Mouse (Mus musculus): ENCODE data around the gene Card14. TPM values are rescaled to one million over a fixed set of nuclear protein-coding genes. Genes with fewer than 3 reads are reported as not detected.

Gene Card14
- polyA plus RNA-seq, 1 experiment from 2014 or later, result 5.3 TPM

- peaks cover 12% of the 10 kb centered on the region for H3K27me3 ChIP-seq
- H3K9me3 ChIP-seq, result no peaks in the 10 kb centered on the region
- no peak overlapping the region for H3K9ac ChIP-seq
- H3K4me3 ChIP-seq, result no peak overlapping the region
- ATAC-seq (ENCODE audit: insufficient number of reproducible peaks, low FRiP score, low TSS enrichment, low read depth), result peak; percentile 41; the same call in 1 of the 2 replicates
- no peak overlapping the region for H3K4me2 ChIP-seq
- H3K4me1 ChIP-seq, result peaks cover 15% of the 10 kb centered on the region
- WGBS, result 43% methylated on average over 13 of the region's 13 CpGs
- H3K36me3 ChIP-seq, result no peaks in the 10 kb centered on the region
- H3K27ac ChIP-seq, result peak overlapping the region; percentile 3; the same call in 1 of the 2 replicates
Observed at GRCm38 (mm10) chr11:119306762-119307657, 558 bp upstream of the Card14 start.

DNA sequence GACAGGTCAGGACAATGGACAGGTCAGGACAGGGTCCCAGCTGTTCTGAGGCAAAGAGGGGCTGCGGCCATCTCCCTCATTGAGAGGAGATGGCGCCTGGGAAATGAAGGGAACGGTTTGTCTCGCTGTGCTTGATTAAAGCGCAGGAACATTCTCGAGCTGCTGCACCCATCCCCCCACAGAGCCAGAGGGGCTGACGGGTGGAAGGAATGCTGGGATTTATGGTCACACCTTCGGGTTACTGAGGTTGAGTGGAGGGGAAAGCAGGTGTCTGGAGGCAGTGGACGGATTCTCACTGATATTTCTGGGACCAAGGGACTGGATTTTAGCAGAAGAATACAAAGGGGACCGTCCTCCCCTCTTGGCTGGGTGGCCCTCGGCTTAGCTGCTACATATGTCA lies 348 bp downstream of the Card14 start:
- ATAC-seq (ENCODE audit: insufficient number of reproducible peaks, low FRiP score, low TSS enrichment, low read depth), result 0 out of 2 replicates have a peak, but pooled peaks have one; percentile 26
- Histone ChIP-seq H3K9ac (0 out of 2 replicates have a peak overlapping the region, but pooled peaks have one; percentile 7), H3K4me1 (peaks cover 15% of the 10 kb centered on the region), H3K27ac (no peak overlapping the region), H3K4me3 (peak overlapping the region; percentile 16), H3K27me3 (peaks cover 12% of the 10 kb centered on the region), H3K9me3 (no peaks in the 10 kb centered on the region), H3K4me2 (peak overlapping the region; percentile 24), H3K36me3 (no peaks in the 10 kb centered on the region)
- 8% methylated on average over 11 of the region's 11 CpGs for WGBS

- H3K4me1 ChIP-seq, result peaks cover 15% of the 10 kb centered on the region
- no peaks in the 10 kb centered on the region for H3K36me3 ChIP-seq
- WGBS, result 12% methylated on average over 10 of the region's 10 CpGs
- H3K9ac ChIP-seq, result no peak overlapping the region
- ATAC-seq (ENCODE audit: insufficient number of reproducible peaks, low FRiP score, low TSS enrichment, low read depth), result no peak
- H3K4me2 ChIP-seq, result no peak overlapping the region
- no peak overlapping the region for H3K4me3 ChIP-seq
- no peaks in the 10 kb centered on the region for H3K9me3 ChIP-seq
- peaks cover 6% of the 10 kb centered on the region for H3K27me3 ChIP-seq
- H3K27ac ChIP-seq, result no peak overlapping the region
Observed at GRCm38 (mm10) chr11:119310621-119311020, 3.1 kb downstream of the Card14 start.

- no peak overlapping the region for H3K27ac ChIP-seq
- no peak overlapping the region for H3K4me2 ChIP-seq
- WGBS, result 71% methylated on average over 17 of the region's 17 CpGs
- no peaks in the 10 kb centered on the region for H3K4me1 ChIP-seq
- H3K4me3 ChIP-seq, result no peak overlapping the region
- peaks cover 6% of the 10 kb centered on the region for H3K27me3 ChIP-seq
- H3K36me3 ChIP-seq, result no peaks in the 10 kb centered on the region
- no peak for ATAC-seq (ENCODE audit: insufficient number of reproducible peaks, low FRiP score, low TSS enrichment, low read depth)
- H3K9me3 ChIP-seq, result no peaks in the 10 kb centered on the region
- no peak overlapping the region for H3K9ac ChIP-seq
Observed at GRCm38 (mm10) chr11:119314252-119314936, 6.8 kb downstream of the Card14 start.

GRCm38 (mm10) chr11:119316720-119317119 lies 9.2 kb downstream of the Card14 start:
- no peaks in the 10 kb centered on the region for H3K4me1 ChIP-seq
- no peak overlapping the region for H3K27ac ChIP-seq
- H3K9me3 ChIP-seq, result no peaks in the 10 kb centered on the region
- 69% methylated on average over 4 of the region's 4 CpGs for WGBS
- no peaks in the 10 kb centered on the region for H3K27me3 ChIP-seq
- no peaks in the 10 kb centered on the region for H3K36me3 ChIP-seq
- H3K4me3 ChIP-seq, result no peak overlapping the region
- H3K4me2 ChIP-seq, result no peak overlapping the region
- no peak for ATAC-seq (ENCODE audit: insufficient number of reproducible peaks, low FRiP score, low TSS enrichment, low read depth)
- H3K9ac ChIP-seq, result no peak overlapping the region

GRCm38 (mm10) chr11:119322521-119322920 lies 15.0 kb downstream of the Card14 start:
- H3K27ac ChIP-seq, result no peak overlapping the region
- no peak overlapping the region for H3K9ac ChIP-seq
- no peak overlapping the region for H3K4me2 ChIP-seq
- H3K9me3 ChIP-seq, result no peaks in the 10 kb centered on the region
- H3K36me3 ChIP-seq, result no peaks in the 10 kb centered on the region
- no peak for ATAC-seq (ENCODE audit: insufficient number of reproducible peaks, low FRiP score, low TSS enrichment, low read depth)
- no peaks in the 10 kb centered on the region for H3K4me1 ChIP-seq
- 71% methylated on average over 13 of the region's 13 CpGs for WGBS
- 0 out of 2 replicates have a peak, but pooled peaks cover 2% of the 10 kb centered on the region for H3K27me3 ChIP-seq
- no peak overlapping the region for H3K4me3 ChIP-seq

- ATAC-seq (ENCODE audit: insufficient number of reproducible peaks, low FRiP score, low TSS enrichment, low read depth), result no peak
- Histone ChIP-seq H3K9me3 (no peaks in the 10 kb centered on the region), H3K4me3 (no peak overlapping the region), H3K36me3 (no peaks in the 10 kb centered on the region), H3K4me1 (no peaks in the 10 kb centered on the region), H3K9ac (no peak overlapping the region), H3K27ac (no peak overlapping the region), H3K4me2 (no peak overlapping the region), H3K27me3 (0 out of 2 replicates have a peak, but pooled peaks cover 4% of the 10 kb centered on the region)
- 74% methylated on average over 1 of the region's 1 CpGs for WGBS
Observed at GRCm38 (mm10) chr11:119325068-119325467, 17.5 kb downstream of the Card14 start.

DNA sequence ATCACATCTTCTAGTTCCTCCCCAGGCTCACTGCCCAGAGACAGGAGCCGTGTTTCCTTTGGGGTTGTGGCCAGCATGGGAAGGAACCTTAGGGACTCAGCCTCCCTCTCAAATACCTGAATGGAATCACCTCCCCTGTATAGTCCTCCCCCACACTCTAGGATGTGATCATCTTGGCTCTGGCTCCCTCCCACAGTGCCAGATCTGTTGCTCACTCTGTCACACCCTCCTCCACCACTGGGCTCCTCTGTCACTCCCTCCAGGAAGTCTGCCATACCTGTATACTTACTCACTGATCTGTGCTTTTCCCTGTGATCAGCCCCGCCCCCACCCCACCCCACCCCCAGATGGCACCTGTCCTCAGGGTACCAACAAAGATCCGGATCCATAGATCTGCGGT lies 23.0 kb downstream of the Card14 start:
- Histone ChIP-seq H3K36me3 (no peaks in the 10 kb centered on the region), H3K4me2 (no peak overlapping the region), H3K27ac (no peak overlapping the region), H3K4me1 (no peaks in the 10 kb centered on the region), H3K27me3 (0 out of 2 replicates have a peak, but pooled peaks cover 4% of the 10 kb centered on the region), H3K9ac (no peak overlapping the region), H3K9me3 (no peaks in the 10 kb centered on the region), H3K4me3 (no peak overlapping the region)
- no peak for ATAC-seq (ENCODE audit: insufficient number of reproducible peaks, low FRiP score, low TSS enrichment, low read depth)
- WGBS, result 48% methylated on average over 4 of the region's 4 CpGs

- H3K4me1 ChIP-seq, result no peaks in the 10 kb centered on the region
- no peak for ATAC-seq (ENCODE audit: insufficient number of reproducible peaks, low FRiP score, low TSS enrichment, low read depth)
- no peak overlapping the region for H3K9ac ChIP-seq
- H3K27ac ChIP-seq, result no peak overlapping the region
- no peaks in the 10 kb centered on the region for H3K36me3 ChIP-seq
- 0 out of 2 replicates have a peak, but pooled peaks cover 4% of the 10 kb centered on the region for H3K27me3 ChIP-seq
- H3K4me3 ChIP-seq, result no peak overlapping the region
- H3K9me3 ChIP-seq, result no peaks in the 10 kb centered on the region
- no peak overlapping the region for H3K4me2 ChIP-seq
- WGBS, result 23% methylated on average over 3 of the region's 3 CpGs
Observed at GRCm38 (mm10) chr11:119331970-119332369, 24.4 kb downstream of the Card14 start.

DNA sequence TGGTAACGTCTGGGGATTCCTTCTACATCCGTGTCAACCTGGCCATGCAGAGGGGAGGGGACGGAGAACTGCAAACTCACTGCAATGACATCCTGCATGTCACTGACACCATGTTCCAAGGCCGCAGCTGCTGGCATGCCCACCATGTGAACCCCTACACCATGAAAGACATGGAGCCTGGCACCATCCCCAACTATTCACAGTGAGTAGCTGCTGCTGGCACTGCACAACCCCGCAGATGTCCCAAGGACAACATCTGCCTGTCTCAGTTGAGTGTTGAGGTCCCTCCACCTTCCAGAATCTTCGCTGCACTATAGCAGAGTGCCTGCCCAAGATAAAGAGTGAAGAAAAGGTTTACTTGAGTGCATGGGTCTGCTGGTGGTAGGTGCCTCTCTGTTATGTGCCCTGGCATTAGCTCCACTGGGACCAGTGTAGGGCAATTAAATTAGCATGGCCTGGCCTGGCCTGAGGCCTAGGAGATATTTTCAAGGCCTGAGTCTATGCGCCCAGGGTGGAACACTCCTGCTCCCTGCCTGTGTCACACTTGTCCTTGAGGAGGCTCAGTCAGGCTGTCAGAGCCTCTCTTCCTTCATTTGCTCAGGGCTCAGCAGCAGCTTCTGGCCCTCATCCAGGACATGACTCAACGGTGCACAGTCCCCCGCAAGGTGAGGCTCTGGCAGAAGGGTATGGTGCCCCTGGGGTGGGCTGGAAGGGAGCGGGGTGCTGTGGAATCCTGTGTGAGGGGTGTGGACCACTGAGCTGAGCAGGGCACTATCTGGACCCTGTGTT lies 30.9 kb downstream of the Card14 start:
- Histone ChIP-seq H3K36me3 (no peaks in the 10 kb centered on the region), H3K4me2 (no peak overlapping the region), H3K9ac (no peak overlapping the region), H3K27me3 (no peaks in the 10 kb centered on the region), H3K4me3 (no peak overlapping the region), H3K4me1 (0 out of 2 replicates have a peak, but pooled peaks cover 3% of the 10 kb centered on the region), H3K27ac (no peak overlapping the region), H3K9me3 (no peaks in the 10 kb centered on the region)
- ATAC-seq (ENCODE audit: insufficient number of reproducible peaks, low FRiP score, low TSS enrichment, low read depth), result no peak
- 78% methylated on average over 10 of the region's 10 CpGs for WGBS

- Histone ChIP-seq H3K4me1 (0 out of 2 replicates have a peak, but pooled peaks cover 3% of the 10 kb centered on the region), H3K27ac (no peak overlapping the region), H3K36me3 (no peaks in the 10 kb centered on the region), H3K9ac (no peak overlapping the region), H3K4me3 (no peak overlapping the region), H3K9me3 (no peaks in the 10 kb centered on the region), H3K27me3 (no peaks in the 10 kb centered on the region), H3K4me2 (no peak overlapping the region)
- WGBS, result 38% methylated on average over 5 of the region's 5 CpGs
- peak; percentile 28; the same call in 1 of the 2 replicates for ATAC-seq (ENCODE audit: insufficient number of reproducible peaks, low FRiP score, low TSS enrichment, low read depth)
Observed at GRCm38 (mm10) chr11:119339179-119339578, 31.6 kb downstream of the Card14 start.

Data from limb, embryonic 15.5 days (tissue).